Mouse (Mus musculus): ENCODE data around the gene Dnajc5.

Gene Dnajc5

DNA sequence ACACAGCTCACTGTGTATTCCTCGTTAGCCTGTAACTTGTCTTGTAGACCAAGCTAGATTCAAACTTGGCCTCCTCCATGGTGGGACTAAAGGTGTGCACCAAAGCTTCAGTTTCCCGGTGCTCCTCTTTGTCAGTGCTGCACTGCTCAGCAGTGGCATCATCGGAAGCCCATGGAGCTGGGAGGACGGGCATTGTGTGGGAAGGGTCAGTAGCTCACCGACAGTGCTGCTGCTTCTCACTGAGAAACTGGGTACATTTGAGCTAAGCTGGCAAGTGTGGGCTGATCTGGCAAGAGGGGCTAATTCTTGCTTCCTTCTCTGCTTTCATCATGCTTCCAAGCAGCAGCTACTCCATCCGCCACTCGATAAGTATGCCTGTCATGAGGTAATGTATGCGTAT is 9.1 kb upstream of the Dnajc5 start:
- DNase-seq (ENCODE audit: low spot score in 2 of 2), result no peak

DNA sequence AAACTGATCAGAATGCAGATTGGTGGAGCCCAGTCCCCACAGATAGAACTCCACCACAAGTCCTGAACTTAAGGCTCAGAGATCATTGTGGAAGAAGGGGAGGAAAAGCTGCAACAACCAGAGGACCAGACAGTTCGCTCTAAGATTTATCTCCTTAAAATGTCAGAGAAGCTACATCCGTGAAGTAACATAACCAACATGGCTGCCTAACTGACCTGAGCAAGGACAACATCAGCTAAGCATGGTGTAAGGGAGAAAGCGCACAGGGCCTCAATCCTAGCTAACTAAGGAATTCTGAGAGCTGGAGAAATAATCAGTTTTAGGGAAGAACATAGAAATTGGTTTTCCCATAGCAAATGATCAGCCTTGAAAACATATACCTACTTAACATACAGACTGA is 1.1 kb upstream of the Dnajc5 start:
- no peak for DNase-seq (ENCODE audit: low spot score in 2 of 2)

DNA sequence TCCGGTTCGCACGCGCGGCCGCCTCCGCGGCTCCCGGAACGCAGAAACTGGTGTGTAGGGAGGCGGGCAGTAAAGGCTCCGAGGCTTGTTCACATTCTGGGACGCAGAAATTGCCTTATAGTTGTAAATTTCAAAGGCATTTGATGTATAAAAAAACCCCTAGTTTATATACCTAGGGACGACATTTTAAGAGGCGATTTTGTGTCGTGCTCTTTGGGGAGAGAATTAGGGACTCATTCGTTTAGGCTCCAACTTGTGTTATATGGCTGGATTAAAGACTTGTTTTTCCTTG is 597 bp downstream of the Dnajc5 start:
- no peak for DNase-seq (ENCODE audit: low spot score in 2 of 2)

DNA sequence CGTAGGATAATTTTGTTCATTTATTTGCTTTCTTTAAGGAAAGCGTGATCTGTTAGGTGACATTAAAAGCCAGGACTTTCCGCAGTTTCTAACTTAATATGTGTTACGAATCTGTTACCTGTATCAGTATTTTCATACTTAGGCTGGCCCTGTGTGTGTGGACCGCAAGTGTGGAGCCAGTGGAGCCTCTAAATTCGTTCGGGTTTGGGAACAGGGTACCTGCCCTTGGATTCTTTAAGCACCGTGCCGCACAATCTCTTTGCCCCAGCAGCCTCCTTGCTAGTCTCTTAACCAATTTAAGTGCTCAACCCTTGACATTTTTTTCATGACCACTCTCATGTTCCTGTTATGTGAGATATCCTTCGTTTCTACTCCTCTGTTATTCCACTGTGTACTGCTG is 1.2 kb downstream of the Dnajc5 start:
- DNase-seq (ENCODE audit: low spot score in 2 of 2), result no peak

DNA sequence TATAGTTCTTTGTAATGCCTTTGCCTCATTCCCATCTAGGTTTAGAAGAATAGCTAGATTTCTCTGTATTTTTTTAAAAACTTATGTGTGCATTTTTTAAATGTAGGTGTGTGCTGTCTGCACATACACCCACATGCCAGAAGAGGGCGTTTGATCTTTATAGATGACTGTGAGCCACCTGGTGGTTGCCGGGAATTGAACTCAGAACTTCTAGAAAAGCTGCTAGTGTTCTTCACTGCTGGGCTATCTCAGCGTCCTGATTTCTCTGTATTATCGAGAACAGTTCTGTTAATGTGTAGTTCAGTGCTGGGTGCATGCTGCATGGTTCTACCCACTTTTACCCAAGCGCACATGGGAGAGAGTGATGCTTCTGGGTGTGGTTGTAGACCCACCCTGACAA is 2.5 kb downstream of the Dnajc5 start:
- DNase-seq (ENCODE audit: low spot score in 2 of 2), result peak in 1 of 2 experiments; percentile 37

DNA sequence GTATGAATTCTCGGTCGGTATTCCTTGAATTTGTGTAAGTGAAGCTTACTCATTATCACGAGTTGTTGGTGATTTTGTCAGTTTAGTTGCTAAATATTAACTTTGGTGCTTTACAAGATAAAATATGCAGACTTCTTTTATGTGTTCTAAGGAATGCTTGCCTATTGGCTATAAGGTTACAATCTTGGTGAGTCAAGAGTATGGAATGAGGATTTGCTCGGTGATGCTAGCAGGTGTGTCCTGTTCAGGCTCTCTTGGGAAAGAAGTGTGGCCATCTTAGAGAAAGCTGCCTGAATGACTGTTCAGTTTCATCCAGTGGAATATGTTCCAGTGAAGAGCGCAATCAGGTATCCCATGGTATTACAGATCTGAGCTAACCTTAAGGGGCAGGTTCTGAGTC is 5.2 kb downstream of the Dnajc5 start:
- no peak for DNase-seq (ENCODE audit: low spot score in 2 of 2)

DNA sequence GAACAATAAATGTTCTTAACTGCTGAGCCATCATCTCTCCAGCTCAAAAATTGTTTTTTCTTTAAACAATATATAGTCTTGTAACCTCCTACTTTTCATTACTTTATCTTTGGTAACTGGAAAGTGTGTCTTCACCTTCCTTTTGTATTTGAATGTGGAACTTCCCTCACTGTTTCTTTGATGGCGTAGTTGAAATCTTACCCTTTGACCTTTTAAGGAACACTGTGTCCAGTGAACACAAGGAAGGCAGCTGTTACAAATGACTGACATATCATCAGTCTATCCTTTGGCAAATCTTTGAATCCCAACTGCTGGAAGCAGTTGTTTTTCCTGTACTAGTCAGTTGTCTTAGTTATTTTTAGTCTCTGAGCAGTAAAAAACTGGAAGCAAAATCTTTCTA is 8.8 kb downstream of the Dnajc5 start:
- DNase-seq (ENCODE audit: low spot score in 2 of 2), result no peak

DNA sequence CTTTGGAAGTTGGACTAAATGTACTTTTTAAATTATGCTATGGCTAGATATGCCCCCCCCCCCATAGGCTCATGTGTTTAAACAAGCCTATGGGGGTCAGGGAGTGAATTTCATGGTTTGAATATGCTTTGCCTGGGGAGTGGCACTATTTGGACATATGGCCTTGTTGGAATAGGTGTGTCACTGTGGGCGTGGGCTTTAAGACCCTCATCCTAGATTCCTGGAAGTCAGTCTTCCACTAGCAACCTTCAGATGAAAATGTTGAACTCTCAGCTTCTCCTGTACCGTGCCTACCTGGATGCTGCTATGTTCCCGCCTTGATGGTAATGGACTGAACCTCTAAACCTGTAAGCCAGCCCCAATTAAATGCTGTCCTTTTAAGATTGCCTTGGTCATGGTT is 12.3 kb downstream of the Dnajc5 start:
- no peak for DNase-seq (ENCODE audit: low spot score in 2 of 2)

DNA sequence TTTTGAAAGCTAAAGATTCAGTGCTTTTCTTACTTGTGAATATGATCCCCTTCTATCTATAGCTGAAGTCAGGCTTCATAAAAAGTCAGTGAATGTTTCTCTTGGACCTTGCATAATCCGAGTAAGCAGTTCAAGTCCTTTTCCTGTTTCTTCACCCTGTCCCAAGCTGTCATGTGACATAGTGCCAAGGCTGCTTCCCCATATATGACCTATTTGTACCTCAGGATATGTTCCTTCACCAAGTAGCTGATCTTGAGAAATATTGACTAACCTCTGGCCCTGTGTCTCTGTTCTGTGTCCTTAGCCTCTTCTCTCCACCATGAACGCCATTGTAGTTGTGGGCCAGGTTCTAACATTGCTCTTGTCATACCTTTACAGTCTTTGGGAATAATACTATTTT is 16.1 kb downstream of the Dnajc5 start:
- DNase-seq (ENCODE audit: low spot score in 2 of 2), result no peak

DNA sequence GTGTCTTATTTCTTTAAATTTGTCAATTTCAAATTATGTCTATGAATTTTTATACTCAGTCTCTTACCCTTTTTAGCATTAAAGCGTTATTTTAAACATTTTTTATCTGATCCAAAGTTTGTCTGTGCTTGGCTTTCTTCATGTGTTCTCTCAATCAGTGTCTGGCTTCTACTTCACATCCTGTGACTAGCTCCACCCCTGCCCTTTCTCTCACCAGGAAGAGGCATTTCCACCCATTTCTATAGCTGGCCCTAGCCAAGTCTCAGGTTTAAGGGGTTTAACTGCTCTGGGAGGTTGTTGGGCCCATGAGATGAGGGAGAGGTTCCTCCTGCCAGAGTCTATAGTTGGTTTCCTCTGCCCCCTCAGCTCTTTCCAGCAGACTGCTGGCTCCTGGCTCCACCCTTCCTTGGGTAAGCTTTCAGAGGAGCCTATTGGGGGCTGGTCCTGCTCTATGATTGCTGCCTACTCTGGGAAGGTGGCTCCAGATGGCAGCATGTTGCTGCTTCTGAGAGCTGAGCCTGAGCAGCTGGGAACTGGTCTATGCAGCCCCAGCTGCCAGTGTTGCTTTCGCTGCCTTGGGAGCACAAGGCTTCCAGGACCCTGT is 17.3 kb downstream of the Dnajc5 start:
- peak; percentile 64 to 81 for DNase-seq (ENCODE audit: low spot score in 2 of 2)

DNA sequence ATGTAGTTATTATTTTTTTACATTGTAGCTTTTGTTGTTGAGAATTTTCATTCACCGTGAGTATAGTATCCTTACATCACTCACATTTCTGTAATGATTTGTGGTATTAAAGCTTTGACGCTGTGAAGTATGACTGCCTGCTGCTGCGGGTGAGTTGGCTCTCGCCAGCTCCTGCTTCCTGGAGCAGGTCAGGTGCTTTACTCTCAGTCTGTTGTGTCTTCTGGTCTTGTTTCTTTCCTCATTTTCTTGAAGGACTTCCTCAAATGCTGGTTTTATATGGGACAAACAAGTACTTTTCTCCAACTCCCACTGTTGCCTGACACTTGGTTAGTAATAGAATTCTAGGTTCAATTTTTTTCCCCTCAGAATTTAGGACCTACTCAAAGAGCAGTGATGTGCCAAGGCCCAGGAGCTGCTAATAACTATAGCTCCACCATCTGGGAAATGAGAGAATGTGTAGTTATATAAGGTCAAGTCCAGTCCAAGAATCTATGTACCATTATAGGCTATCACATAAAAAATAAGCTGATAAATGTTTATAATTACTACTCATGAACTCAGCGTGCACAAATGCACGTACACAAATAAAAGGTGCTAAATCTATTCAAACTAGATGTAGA is 21.6 kb downstream of the Dnajc5 start:
- DNase-seq (ENCODE audit: low spot score in 2 of 2), result no peak

DNA sequence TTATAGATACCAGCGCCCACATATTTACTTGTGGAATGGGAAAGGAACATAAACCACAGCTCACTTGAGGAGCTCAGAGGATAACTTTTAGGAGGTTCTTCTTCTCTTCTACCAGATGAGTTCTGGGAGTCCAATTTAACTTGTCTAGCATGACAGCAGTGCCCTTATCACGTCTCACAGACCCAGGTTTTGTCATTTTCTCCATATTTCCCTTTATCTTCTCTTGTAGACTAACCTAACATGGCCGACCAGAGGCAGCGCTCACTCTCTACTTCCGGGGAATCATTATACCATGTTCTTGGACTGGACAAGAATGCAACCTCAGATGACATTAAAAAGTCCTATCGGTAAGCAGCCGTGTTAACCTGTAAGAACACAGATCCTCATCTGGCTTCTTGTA is 25.9 kb downstream of the Dnajc5 start:
- DNase-seq (ENCODE audit: low spot score in 2 of 2), result no peak

DNA sequence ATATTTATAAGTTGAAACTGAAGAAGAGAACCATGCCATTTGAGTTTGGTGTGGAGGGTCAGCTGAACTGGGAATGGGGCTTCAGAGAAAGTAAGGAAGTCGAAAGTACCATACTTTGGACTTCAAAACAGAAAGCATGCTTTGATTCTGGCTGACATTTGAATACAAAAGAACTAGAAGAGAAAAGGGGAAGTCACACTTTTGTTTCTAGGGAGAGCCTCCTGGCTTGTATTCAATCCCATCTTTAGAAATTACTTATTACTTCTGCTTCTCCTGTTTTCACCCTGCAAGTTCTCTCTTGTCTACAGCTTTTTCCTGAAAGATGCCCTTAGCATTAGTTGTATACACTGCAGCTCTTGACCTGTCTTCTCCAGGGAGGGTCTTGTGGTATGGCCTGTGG is 27.9 kb downstream of the Dnajc5 start:
- no peak for DNase-seq (ENCODE audit: low spot score in 2 of 2)

DNA sequence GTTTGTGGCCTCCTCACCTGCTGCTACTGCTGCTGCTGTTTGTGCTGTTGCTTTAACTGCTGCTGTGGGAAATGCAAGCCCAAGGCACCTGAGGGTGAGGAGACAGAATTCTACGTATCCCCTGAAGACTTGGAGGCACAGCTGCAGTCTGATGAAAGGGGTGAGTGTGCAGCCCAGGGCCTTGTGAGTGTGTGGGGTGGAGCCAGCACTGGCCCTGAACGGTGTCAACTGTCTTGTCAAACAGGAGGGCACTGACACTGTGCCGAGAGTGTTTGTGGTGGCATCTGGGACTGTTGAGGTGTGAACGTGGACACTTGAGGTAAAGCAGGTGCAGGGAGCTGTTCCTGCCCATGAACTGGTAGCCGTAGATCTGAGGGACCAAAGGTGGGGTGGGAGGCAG is 28.4 kb downstream of the Dnajc5 start:
- DNase-seq (ENCODE audit: low spot score in 2 of 2), result no peak

DNA sequence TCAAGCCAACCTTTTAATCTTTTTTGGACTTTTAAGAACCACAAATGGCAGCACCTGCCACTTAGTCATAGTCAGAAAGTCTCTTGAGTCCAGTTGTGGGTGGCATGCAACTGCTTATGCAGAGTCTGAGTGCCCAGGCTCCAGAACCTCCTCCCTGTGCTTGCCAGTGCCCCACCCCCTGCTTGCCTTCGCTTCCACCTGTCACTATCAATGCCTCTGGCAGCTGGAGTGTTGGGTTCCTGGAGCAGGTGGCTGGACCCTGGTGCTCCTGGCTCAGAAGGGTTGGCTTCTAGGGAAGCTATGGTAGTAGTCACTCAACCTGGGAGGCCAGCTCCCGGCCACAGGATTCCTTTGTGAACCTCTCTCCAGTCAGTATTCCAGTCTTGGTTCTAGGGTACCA is 29.9 kb downstream of the Dnajc5 start:
- DNase-seq (ENCODE audit: low spot score in 2 of 2), result no peak

DNA sequence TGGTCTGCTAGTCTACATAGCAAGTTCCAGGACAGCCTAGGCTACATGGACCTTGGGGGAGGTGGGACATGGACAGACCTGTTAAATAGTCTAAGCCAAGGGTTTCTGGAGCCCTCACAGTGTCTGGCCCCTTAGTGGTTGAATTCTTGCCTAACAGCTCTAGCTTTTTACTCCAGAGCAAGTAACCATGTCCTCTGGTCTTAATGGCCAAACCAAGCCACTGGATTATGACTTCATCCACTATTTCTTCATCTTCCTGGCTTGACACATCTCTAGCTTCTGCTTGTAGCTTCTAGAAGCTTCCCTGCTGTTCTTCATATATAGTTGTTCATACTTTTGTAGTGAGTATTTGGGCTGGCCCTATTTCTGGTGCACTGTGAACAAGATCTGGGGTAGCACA is 33.5 kb downstream of the Dnajc5 start:
- DNase-seq (ENCODE audit: low spot score in 2 of 2), result no peak

DNA sequence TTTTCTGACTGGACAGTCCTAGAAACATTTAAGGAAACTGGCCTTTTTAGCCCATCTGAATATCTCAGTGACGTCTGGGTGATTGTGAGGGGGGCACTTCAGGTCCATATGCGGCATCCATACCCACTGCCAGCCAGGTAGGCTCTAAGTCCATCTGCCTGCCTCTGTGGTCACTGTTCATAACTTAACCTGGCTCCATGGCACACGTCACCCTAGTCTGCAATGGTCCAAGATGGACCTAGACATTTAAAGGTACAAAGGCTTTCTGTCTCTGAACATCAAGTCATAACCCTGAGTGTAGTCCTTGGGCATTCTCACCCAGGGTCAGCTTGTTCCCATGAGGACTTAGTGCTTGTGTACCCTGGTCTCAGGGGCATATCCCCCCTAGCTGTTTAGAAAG is 47.1 kb downstream of the Dnajc5 start:
- DNase-seq (ENCODE audit: low spot score in 2 of 2), result no peak

DNA sequence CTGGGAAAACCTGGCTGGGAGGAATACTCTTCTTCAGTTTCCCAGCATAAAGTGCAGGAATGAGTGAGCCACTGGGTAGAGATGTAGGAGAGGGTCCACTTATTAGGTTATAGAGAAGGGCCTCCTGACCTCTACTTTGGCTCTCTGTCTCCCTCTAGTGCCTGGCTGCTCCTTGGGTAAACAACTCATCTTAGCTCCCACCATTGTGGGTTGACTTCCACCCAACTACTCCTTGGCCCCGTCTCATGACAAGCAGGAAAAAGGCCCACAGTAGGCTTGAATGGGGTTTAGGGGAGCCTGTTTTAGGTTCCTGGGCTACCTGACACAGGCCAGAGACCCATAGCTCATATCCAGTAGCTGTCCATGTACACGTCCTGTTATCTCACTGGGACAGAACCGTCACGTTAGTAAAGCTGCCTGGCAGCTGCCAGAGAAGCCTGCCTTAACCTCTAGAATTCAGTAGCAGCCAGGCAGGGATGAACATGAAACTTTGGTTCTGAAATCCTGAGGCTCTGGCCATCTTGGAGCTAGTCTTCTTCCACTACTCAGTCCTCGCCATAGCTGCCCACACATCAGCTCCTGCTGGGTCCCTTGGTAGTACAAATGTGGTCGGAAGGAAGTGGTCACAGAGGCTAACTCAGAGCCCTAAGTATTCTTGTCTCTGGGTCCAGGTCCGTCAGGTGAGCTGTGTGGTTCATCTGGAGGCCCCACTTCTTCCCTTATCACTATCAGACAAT is 48.2 kb downstream of the Dnajc5 start:
- DNase-seq (ENCODE audit: low spot score in 2 of 2), result no peak

DNA sequence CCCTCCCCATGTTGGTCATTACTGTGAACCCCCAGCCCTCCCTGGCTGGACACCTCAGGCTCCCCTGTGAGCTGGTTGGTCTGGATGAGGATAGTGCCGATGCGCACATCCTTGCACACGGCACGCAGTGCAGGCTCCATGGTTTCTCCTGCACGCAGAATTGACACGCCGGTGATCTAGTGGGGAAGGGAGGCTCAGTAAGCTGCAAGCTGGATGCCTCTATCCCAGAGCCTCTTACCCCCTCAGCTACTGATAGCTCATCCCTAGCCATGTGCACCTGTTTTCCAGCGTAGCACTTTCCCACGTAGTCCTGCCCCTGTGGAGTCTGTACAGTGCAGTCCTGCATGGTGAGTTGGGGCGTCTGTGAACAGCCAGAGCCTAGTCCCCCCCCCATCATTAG is 49.6 kb downstream of the Dnajc5 start:
- no peak for DNase-seq (ENCODE audit: low spot score in 2 of 2)

DNA sequence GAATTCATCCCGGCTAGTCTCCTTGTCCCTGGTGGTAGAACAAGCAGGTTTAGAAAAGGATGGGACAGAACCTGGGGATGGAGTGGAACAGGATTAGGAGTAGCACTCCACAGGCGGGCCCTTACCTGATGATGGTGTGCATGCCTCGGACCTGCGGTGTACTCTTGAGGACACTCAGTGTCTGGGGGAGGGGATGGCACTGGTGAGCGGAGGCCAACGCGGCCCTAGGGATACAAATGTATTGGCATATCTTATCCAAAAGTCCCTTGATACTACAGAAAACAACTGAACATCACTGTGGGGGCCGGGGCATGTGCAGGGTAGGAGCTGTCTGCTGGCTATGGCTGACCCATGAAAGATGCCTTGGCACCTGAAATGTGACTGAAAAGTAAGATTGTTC is 50.1 kb downstream of the Dnajc5 start:
- peak in 1 of 2 experiments; percentile 25 for DNase-seq (ENCODE audit: low spot score in 2 of 2)

DNA sequence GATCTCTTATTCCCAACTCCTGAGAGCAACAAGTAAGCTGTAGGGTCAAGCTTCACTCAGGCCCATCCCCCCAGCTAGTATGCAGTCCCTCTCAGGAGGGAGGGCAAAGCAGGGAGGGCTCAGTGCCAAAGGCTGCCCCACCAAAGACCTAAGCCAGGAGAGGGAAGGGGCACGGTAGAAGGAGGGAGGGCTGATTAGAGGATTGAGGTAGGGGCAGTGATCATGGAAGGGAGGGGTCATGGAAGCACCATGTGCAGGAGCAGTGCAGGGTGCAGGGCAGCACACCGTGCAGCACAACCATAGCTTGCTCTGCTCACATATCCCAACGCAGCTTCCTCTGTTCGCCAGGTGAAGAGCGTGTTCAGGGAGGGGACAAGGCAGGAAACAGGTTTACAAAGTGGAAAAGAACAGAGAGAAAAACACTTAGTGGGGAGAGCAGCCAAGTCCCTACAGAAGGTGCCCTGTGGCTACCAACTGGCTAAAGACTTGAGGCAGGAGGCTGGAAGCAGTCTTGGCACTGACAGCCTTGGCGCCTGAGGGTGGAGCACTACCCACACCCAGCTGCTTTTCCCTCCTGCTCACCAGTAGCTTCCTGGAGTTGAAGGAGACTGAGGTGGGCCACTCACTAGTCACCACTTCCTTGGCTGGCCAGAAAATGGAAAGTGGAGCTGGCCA is 50.8 kb downstream of the Dnajc5 start:
- DNase-seq (ENCODE audit: low spot score in 2 of 2), result peak in 1 of 2 experiments; percentile 34

DNA sequence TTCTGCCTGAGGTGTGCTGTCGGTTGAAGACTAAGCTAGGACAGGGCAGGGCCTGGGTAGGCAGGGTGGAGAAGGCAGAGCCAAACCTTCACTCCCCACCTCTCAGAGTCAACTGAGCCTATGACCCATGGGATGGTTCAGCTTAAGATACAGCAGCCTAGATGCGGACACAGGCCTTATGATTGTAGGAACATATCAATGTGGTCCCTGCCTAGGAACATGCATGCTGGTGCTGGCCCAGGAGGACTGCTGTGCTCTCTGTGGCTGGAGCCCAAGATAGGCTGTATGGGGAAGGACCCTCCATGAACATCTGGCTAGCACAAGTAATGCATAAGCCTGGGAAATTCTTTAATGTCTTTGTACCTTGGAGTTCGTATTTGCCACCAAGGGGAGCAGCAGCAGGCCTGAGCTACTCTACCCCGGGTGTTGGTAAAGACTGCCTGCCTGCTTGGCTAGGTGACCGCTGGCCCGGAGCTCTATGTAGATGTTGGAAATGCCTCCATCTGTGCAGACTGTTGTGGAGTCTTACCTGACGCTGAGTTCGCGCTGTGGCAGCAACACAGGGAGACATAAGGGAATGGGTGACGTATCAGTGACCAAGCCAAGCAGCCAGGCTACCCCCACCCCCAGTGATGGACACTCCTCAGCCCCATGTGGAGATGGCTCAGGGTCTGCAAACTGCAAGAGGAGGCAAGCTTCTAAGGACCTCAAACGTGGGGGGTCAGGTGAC is 51.8 kb downstream of the Dnajc5 start:
- DNase-seq (ENCODE audit: low spot score in 2 of 2), result no peak
